Mouse (Mus musculus): ENCODE data around the gene Mecom. TPM values are rescaled to one million over a fixed set of nuclear protein-coding genes. Genes with fewer than 3 reads are reported as not detected.

Gene Mecom
- total RNA-seq, 4 experiments from 2014 or later: 2.2 to 5.5 (median 4.5) TPM

DNA sequence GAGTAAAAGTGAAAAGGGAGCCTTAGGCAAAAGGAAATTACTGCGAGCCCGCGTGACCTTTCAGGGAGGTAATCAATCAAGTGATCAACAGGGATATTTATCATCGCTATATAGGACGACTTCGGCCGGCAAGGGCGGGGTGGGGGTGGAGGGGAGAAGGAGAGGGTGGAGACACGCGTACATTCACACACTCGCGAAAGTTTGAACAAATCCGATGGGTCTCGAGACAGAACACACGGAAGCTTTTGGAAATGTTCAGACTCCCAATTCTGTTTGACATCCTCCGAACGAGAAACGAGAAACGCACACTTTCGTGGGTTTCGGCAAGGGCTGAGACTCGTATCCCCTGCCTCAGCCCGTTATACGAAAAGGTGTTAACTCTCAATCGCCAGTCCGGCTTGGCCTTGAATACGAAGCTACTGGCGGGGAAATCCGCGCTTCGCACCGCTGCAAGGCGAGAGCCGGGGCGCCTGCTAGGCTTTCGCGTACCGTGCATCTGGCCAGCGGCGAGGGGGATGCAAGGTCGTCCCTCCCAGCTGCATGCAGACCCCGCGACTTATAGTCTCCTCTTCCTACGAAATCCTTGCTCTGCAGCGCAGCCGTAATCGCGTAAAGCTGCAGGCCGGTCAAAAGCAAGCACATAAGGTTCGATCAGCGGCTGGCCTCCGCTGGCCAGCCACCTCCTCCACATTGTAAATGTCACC is 33.6 kb downstream of the Mecom start:
- DNase-seq (ENCODE audit: low spot score in 2 of 2): no peak

DNA sequence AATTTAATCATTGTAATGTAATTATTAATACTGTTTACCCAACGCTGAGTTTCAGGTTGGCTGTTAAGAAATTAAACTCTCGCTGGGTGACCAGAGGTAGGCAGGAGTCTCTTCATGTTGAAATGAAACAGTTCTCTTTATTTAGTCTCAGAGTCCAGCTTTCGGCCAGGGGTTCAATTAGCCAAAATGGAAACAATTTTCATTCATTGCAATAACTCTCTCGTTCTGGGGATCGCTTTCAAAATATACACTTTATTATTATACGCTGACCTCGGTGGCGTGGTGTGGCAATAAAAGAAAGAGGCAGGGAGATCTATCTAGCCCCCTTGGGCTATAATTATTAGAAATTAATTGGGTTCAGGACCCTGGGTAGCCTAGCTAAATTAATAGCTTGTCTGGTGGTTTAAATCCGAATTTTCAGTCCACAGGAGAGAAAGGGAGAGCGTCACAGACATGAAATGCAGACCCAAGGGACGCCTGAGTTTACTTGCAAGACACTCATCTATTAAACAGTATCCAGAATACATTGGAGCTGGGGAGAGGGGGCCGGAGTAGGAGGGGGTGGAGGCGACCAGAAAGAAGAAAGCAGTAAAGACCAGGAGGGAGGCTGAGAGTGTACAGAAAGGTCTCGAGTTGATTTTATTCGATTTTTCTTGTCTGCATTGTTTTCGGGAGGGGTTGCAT is 34.4 kb downstream of the Mecom start:
- DNase-seq (ENCODE audit: low spot score in 2 of 2): no peak

DNA sequence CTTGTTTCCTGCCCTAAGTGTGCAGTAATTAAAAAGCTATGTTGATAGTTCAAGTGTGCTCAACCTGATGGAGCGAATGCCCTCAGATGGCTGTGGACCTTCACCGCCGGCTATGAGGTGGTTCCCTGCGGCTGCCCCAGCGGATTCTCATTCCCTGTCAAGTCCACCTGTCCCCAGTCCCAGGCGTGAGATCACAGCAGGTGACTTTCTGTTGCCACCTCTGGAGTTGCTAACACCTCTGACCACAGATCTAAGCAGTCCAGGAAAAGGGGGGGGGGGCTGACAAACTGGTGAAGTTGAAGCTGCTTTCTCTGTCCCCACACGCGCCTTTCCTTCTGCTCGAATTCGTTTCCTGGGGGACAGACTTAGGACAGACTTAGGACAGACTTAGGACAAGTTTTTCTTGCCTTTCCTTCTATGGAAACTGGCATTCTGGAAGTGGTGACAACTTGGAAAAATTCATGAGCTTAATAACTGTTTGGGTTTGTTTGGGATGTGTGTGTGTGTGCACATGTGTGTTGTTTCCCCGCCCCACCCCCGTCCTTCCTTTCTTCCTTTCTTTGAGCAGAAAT is 35.3 kb downstream of the Mecom start:
- DNase-seq (ENCODE audit: low spot score in 2 of 2): no peak

DNA sequence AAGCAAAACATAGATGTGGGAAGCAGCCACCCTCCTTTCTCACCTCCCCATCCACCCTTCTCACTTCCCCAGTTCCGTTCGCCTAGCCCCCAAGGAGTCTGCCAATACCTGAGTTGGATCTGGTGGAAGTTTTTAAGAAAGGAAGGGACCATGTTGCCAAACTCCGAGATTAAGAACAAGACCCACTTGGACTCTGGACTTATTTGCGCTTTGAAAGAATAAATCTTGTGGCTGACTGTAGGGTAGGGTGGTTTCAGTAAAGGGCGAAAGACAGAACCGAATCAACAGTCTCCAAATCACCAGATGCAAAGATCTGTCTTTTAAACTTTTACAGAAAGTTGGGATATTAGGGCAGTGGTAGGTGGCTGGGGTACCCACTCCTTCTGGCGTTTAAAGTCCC is 36.0 kb downstream of the Mecom start:
- no peak for DNase-seq (ENCODE audit: low spot score in 2 of 2)

DNA sequence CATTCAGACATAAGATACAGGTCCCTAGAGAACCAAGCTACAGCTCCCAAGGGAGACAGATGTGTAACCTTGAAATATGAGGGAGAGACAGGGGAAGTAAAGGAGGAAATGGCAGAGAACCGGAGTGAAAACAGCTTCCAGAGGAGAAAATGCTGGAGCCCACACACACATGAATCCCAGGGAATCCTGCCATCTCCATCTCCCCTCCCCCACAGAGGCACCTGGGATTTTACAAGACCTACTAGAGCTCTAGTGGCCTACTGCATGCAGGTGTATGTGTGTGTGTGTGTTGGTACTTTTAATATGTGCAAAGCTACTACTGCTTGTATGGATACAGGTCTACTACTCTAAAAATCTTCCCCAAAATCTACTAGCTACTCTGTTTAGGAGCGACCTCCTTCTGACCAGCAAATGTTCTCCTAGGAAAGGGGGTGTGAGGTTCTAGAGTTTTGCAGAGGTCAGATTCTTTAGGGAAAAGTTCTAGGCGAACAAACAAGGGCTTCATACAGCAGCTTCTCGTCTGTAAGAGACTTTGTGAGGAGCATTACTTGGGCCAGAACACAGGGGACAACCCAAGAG is 36.7 kb downstream of the Mecom start:
- DNase-seq (ENCODE audit: low spot score in 2 of 2): no peak

DNA sequence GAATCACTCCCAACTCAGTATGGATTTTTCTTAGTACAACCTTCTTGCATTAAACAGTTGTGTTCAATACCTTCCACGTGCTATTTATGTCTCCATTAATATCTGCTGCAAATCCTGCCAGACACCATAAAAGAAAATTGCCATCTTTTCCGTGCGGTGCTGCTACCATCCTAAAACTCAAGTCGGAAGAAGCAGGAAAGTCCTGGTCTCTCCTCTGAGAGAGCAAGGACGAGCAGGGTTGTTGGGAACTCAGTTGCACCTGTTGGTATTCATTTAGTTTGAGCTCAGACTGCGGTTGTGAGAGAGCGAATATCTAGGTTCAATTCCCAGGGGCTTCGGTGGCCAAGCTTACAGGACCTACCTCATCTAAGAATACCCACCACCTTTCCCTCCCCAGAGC is 37.2 kb downstream of the Mecom start:
- DNase-seq (ENCODE audit: low spot score in 2 of 2): no peak

DNA sequence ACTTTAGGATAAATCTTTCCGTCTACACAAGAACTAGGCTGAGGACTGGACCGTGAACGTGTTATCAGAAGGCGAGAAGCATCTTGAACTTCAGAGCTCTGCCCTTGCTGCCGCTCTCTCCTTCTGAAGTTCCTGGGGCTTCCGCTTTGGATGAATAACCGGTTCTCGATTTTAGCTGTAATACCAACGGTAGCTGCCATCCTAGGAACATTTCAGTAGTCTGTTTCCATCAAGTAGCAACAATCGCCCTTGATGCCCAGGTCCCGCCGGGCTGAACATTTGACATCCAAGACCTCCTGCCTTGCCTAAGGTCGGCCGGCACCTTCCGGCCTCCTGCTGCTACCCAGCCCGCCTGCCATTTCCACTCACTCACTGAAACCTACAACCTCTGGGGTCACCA is 37.7 kb downstream of the Mecom start:
- no peak for DNase-seq (ENCODE audit: low spot score in 2 of 2)

DNA sequence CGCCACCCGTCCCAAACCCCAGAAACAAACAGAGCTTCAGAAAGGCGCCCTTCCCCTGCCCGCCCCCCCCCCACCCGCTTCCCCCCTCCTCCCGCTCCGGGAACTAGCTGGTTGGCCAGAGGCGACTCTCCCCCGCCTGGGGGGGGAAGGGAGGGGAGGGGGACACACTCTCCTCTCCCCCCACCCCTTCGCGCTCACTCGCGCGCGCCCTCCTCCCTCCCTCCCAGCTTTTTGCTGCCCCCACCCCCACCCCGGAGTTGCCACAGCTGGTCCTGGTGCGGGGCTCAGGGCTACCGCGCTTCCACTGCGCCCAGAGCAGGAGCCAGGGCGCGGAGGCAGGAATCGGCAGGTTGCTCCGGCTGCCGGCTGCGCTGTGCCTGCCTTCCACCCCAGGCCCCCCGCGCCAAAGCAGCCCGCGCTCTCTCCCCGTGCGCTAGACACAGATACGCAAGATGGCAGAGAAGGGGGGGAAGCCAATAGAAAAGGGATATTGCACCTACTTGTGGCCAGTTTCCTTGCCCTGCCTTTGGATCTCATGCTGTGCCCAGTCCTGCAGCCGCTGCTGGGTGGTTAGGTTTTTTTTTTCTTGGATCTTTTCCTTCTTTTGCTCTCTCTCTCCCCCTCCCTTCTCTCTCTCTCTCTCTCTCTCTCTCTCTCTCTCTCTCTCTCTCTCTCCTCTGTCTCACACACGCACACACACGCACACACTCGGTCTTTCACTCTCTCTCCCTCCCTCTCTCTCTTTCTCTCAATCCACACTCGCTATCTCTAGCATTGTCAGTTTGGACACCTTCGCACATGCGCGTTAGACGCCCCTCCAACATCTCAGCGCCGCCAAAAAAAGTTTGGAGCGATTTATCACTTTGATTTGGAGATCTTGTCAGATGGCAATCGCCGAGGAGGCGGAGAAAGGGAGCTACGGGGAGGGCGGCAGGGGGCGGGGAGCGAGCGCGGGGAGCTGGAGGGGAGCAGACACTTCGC is 38.6 kb downstream of the Mecom start:
- no peak for DNase-seq (ENCODE audit: low spot score in 2 of 2)

DNA sequence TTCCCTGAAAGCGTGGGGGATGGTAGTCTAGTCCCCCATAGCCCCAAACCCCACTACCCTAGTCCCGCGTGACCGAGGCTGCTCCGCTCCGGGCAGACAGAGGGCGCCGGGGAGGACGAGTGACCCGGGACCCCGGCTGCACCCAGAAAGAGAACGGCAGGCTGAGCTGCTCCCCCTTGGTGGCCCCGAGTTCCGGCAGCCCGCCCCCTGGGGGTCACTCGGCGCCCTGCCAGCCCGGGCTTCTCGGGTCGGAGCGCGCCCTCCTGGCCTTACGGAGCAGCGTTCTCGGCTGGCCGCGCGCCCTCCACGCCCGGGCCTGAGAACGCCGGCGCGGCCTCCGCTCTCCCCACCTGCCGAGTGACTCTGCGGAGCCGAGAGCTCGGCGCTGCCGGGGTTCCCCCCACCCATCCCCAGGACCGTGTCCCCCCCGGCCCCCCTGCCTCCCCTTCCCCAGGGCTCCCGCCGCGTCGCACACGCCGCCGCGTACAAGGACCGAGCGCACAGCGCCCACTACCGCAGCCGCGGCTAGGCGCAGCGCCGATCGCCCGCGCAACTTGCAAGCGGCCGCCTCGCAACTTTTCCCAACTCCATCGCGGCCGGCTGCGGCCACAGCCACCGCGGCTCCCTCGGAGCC is 39.4 kb downstream of the Mecom start:
- no peak for DNase-seq (ENCODE audit: low spot score in 2 of 2)

DNA sequence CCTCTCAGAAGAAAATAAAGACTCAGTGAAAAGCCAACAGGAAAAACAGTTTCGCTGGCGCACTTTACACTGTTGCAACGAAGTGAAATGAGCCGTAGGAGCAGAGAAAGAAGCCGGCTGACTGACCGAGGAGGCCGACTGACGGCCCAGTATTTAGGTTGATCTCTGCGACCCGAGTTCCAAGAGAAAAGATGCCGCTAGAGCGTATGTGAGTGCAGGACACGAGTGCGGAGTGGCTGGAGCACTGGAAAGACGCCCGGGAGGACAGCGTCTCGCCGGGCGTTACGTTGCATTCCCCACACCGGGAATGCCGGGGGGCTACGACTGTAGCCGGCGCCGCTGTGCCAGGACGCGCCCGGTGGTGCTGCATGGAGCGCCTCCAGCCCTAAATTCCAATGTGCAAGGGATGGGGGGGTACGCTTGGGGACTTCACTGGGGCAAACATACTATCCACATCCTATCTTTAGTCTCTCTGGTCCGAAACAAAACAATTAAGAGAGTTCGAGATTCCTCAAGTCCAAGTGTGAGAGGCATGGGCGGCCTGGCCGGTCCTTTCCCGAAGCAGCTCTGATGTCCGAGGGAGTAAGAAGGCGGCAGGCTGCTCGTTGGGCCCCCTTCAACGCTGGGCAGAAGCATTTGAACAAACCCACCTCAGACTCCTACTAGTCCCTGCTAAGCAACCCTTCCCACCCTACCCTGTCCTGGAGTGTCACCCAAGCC is 40.1 kb downstream of the Mecom start:
- no peak for DNase-seq (ENCODE audit: low spot score in 2 of 2)

DNA sequence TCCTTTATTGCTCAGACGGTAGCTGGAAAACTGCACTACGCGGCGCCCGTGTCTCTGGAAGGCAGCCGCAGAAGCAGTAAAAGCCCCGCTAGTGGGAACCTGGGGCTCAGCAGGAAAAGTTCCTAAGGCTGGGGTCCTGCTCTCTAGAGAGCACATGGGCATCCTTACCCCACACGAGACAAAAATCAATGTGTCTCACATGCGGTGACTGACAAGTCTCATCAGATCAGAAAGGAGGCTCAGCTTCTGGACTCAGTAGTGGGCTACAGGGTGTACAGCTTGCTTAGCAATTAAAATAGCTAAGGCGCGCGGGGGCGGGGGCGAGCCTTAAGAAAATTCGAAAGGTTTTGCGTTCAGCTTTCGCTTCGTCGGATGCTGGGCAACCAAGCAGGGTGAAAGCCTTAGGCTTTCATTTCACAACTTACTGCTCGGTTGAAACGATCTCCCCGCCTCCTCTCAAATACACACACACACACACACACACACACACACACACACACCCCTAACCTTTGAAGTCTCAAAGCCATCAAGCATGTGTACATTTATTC is 40.7 kb downstream of the Mecom start:
- no peak for DNase-seq (ENCODE audit: low spot score in 2 of 2)

DNA sequence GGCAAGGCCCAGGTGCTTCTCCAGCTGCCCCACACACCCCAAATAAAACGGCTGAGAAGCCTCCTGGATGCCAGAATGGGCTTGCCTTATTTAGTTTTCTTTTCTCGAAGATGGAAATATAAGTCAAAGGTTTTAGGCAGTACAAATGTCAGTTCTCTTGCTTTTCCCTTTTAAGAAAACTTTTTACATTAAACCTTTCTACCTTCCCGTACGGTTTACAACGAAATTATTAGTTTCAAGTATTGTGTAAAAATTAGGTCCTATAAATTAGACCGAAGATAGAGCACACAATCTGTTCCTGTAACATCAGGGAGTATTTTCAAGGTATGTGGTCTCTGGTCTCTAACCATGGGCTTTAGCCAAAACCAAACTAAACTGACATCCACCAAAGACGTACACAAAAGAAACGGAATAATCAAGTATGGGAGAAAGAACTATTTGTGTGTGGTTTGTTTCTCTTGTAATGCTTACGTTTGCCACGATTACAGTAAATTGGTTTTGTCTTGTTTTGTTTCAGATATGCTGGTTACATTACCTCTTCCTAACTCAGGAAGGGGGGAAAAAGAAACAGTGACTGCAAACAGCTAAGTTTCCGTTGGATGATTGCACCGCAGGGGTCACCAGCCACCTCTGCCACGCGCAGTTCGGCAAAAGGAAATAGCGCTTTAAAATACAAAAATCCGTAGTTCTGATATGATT is 41.3 kb downstream of the Mecom start:
- DNase-seq (ENCODE audit: low spot score in 2 of 2): no peak

DNA sequence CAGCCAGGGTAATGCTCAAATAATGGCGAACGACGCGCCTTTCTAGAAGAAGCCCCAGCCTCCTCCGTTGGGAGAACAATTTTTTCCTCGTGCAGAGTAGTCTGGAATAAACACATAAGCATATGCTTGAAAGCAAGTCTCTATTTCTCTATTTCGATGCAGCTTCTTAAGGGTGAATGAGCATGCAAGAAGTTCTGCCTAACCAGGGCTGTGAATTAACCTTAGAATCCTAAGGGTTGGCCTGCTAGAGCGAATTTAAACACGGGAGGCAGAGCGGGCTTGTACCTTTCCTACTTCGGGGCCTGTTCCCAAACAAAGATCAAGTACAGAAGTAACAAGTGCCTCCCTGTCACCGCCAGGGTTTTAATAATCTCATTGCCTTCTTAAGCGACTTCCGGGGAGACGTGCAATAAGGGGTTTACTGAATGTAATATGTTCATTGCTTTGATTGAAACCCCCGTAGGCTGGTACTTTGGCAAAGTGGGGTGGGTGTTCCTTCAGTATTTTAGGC is 42.0 kb downstream of the Mecom start:
- DNase-seq (ENCODE audit: low spot score in 2 of 2): no peak

DNA sequence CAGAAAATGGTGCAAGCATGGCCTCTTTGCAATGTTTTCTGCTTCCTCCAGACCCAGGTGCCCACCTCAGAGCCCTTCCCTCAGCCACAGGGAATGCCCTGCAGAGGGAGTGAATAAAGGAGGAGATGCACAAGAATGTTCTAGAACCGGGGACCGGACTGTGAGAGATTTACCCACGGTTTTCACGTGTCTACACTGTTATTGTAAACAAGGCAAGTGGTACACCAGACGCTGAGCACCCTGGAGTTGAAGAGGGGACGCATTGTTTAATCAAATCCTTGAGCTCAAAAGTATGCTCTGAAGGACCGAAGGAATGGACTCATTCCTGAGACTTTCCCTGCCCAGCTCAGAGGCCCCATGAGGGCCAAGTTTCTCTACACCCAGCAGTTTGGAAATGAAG is 43.2 kb downstream of the Mecom start:
- no peak for DNase-seq (ENCODE audit: low spot score in 2 of 2)

DNA sequence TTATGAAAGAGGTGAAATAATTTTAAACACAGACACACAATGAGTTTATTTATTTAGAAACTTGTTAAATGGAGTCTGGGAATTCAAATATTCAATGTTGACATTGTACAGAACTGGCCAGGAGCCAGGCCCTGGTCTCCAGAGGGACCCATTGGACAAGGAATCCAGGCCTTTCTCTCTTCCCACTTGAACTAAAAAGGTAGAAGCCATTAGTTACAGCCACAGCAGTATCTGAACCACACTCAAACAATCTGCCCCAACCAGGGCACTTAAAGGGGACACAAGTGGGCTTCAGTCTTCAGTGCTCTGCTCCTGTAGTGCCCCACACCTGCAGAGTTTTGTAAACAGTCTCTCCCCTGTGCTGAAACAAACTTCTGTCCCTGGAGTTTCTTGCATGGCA is 44.0 kb downstream of the Mecom start:
- DNase-seq (ENCODE audit: low spot score in 2 of 2): no peak

DNA sequence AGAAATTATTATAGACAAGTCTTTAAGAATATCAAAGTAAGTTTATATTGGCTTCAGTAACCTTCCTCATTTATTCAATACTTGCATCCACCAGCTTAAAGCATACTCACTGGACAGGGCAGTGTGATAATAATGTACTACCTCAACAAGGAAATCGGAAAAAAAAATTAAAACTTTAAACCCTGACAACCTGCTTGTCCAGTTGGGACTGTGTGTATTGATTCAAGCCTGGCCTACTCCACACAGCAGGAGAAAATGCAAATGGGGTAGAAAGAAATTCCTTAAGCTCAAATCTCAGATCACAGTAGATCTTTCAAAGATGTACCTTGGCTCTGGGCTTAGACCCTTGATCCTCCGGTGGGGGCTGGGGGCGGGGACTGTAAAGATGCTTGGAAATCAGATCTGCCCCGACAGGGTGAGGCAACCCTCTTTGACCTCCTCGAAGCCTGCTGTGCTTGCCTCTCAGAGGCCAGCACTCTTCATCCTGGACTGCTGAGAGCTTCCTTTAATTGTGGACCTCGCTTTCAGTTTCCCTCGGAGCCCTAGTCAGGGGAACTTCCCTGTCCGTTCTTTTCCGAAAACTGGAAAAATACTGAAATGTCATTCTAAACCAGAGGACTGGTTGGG is 49.5 kb downstream of the Mecom start:
- no peak for DNase-seq (ENCODE audit: low spot score in 2 of 2)

DNA sequence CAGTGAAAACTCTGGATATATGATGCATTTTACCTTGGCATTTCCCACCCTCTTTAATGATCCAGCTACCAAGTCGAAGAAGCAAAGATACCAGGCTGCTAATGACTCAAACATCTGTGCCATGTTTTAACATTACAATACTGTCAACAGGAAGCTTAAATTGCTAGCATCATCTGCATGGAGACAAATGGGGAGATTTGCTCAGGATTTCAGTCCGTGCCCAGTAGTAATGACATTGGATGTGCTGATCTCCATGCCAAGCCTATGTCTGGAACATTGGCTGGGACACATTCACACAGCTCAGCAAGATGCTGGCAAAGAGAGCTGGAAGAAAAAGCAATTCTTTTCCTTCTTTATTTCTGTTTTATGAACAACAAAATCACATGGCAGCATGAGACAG is 53.4 kb downstream of the Mecom start:
- DNase-seq (ENCODE audit: low spot score in 2 of 2): no peak

DNA sequence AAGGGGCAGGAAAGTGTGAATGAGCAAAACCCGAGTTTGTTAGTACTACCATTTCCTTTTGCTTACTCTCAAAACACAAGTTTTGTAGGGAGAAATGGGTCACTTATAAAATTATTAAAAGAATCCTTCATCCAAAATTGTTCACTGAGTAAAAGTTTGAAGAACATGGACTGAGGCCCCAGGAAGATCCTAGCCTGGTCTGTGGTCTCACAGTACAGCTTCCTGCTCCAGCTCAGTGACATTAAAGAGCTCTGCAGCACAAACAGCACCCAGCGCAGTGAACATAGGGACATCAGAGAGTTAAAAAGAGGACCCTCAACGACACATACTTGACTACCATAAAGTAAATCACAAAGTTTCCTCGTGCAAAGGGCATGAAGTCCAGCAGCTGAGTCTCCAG is 59.0 kb downstream of the Mecom start:
- DNase-seq (ENCODE audit: low spot score in 2 of 2): no peak

DNA sequence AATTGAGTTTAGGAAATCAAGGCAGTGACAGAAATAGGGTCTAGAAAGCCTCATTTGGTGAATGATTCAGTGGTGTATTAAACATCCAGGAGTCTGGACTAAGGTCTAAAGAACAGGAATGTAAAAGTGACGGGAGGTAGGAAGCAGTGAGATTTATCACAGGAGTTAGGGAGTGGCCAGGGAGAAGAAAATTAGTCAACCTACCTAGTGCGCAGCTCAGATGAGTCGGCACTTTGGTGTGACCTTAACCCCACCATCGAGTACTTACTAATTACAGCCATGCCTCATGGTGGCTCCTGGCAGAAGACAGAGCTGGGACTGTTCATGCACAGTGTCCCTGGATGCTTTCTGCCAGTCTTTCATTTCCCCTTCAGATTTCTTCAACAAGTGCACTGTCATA is 61.4 kb downstream of the Mecom start:
- DNase-seq (ENCODE audit: low spot score in 2 of 2): no peak
